Mouse (Mus musculus) large intestine, adult 2 months (tissue): Measurements from ENCODE around the gene Dnajb1. TPM values are rescaled to one million over a fixed set of nuclear protein-coding genes. Genes with fewer than 3 reads are reported as not detected.
"Not testable (repeated sequence)": the region's sequence is repeated elsewhere in the genome, so short reads cannot be mapped to it uniquely, and the experiment has no call there.

Experiments used
- DNase-seq: peaks from one replicate; pipeline ENCODE4 v3.0.0-alpha.2; 2012; ENCODE audit warnings: low read depth, low spot score
- WGBS: fragments of 180-500 bp; shearing (Covaris S2); methylation state at CpG from one replicate; pipeline ENCODE4 v1.1.7; 2018; 5-methylcytosine and 5-hydroxymethylcytosine counted together
- polyA plus RNA-seq: library from polyadenylated mRNA; depleted of rRNA; stranded (reverse); fragments of >200 nt; gene quantifications from 2 replicates; pipeline ENCODE4 v1.2.3, GENCODE M21; 2012; rRNA removed

The Dnajb1 gene
- polyA plus RNA-seq, result 23.2 and 28.3 TPM in 2 replicates

GRCm38 (mm10) chr8:83607661-83608397 lies at the start of gene Dnajb1, which contains the start of gene Tecr:
TSS of gene Dnajb1 (plus strand) at chr8:83608193.
TSS of gene Tecr (minus strand) at chr8:83607971.
- WGBS, result under 1% methylated on average over 69 of the region's 69 CpGs
- peak; percentile 90 for DNase-seq

- 87% methylated on average over 3 of the region's 3 CpGs for WGBS
- no peak for DNase-seq
These were observed 45.3 kb upstream of the Dnajb1 start for GRCm38 (mm10) chr8:83562669-83563068.

GRCm38 (mm10) chr8:83563246-83563645 lies 44.7 kb upstream of the Dnajb1 start:
- DNase-seq, result no peak
- WGBS, result 73% methylated on average over 4 of the region's 4 CpGs

- no peak for DNase-seq
These were observed 42.1 kb upstream of the Dnajb1 start for GRCm38 (mm10) chr8:83565731-83566375.

GRCm38 (mm10) chr8:83566469-83567395 lies 41.3 kb upstream of the Dnajb1 start, which contains the start of gene Ndufb7:
TSS of gene Ndufb7 (plus strand) at chr8:83566671.
- under 1% methylated on average over 48 of the region's 48 CpGs for WGBS
- peak; percentile 76 for DNase-seq

More at GRCm38 (mm10) chr8:83565731-83566375, 42.1 kb upstream of the Dnajb1 start:
- 82% methylated on average over 9 of the region's 9 CpGs for WGBS

- no peak for DNase-seq
- WGBS, result 46% methylated on average over 3 of the region's 3 CpGs
These were observed 40.3 kb upstream of the Dnajb1 start for GRCm38 (mm10) chr8:83567668-83568067.

- WGBS, result 59% methylated on average over 5 of the region's 5 CpGs
- DNase-seq, result no peak
These were observed 39.9 kb upstream of the Dnajb1 start for GRCm38 (mm10) chr8:83568128-83568527.

GRCm38 (mm10) chr8:83568755-83569154 lies 39.2 kb upstream of the Dnajb1 start:
- 61% methylated on average over 5 of the region's 5 CpGs for WGBS
- DNase-seq, result no peak

- 64% methylated on average over 4 of the region's 4 CpGs for WGBS
- no peak for DNase-seq
These were observed 38.8 kb upstream of the Dnajb1 start for GRCm38 (mm10) chr8:83569165-83569564.

GRCm38 (mm10) chr8:83570272-83571000 lies 37.6 kb upstream of the Dnajb1 start:
- DNase-seq, result no peak

GRCm38 (mm10) chr8:83571001-83571340 lies 37.0 kb upstream of the Dnajb1 start:
- not testable (repeated sequence) for DNase-seq
- WGBS, result 85% methylated on average over 7 of the region's 7 CpGs

More at GRCm38 (mm10) chr8:83570272-83571000, 37.6 kb upstream of the Dnajb1 start:
- 72% methylated on average over 15 of the region's 15 CpGs for WGBS

GRCm38 (mm10) chr8:83571791-83572190 lies 36.2 kb upstream of the Dnajb1 start:
- no peak for DNase-seq
- WGBS, result 91% methylated on average over 10 of the region's 10 CpGs

- DNase-seq, result no peak
- 73% methylated on average over 5 of the region's 5 CpGs for WGBS
These were observed 35.7 kb upstream of the Dnajb1 start for GRCm38 (mm10) chr8:83572246-83572812.

- DNase-seq, result no peak
- 75% methylated on average over 18 of the region's 18 CpGs for WGBS
These were observed 34.7 kb upstream of the Dnajb1 start for GRCm38 (mm10) chr8:83573140-83573875.

GRCm38 (mm10) chr8:83574631-83575315 lies 33.2 kb upstream of the Dnajb1 start:
- DNase-seq, result no peak
- 81% methylated on average over 15 of the region's 15 CpGs for WGBS

- WGBS, result 73% methylated on average over 17 of the region's 17 CpGs
- DNase-seq, result no peak
These were observed 32.2 kb upstream of the Dnajb1 start for GRCm38 (mm10) chr8:83575561-83576515.

- DNase-seq, result no peak
- 56% methylated on average over 4 of the region's 4 CpGs for WGBS
These were observed 31.5 kb upstream of the Dnajb1 start for GRCm38 (mm10) chr8:83576516-83576895.
